Mouse (Mus musculus): ENCODE measurements around the gene Mycbp2.

DNA sequence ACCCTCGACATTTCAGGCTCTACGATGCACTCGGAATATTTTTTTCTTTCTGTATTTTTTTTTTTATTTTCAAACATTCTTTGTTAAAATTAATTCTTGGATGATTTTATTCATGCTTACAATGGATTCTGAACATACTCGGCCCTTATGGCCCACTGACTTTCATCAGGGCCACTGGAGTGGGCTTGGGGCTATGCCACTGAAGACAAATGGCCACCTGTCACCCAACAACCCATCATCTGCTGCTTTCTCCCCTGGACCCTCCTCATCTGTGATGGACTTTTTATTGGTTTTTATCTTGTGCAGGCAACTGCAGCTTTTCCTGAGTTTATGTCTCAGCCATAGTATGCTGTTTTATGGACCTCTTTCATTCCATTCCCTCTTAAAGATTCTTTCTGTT lies 40.8 kb upstream of the Mycbp2 start:
- no peak for TF ChIP-seq HCFC1 (IDR thresholded peaks at IDR 0.05; ENCODE audit: borderline replicate concordance, insufficient read depth, low read length)
- TF ChIP-seq CHD2 (IDR thresholded peaks at IDR 0.05; ENCODE audit: low read depth, low read length), result no peak
- no peak for TF ChIP-seq ZC3H11A (IDR thresholded peaks at IDR 0.05; ENCODE audit: borderline replicate concordance, low read depth, low read length)
